Comparison of ENCODE assay signal across 21 mouse cellular contexts in the genomic region with DNA sequence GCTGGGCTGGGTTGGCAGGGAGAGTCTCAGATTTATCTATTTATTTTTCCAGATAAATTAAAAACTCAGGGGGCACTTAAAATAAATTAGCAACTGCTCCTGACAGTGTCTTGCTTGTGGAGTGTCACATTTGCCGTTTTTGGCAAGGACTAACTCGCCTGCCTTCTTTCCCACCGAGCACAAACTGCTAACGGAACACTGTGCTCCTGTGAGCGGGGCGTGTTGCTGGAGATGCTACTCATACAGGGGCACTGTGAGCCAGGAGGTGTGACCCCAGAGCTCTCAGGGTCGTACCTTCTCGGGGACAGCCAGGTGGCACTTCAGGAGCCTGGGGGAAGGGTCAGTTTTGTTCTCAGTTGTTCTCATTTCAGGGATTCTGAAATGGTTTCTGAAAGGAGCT.
DNase-seq lines count a peak whose midpoint lies in the region; ATAC-seq and TF ChIP-seq lines count a peak whose summit lies in the region.
"Had no signal": no experiment of that assay in that cellular context is flagged by ENCODE, and none has a peak within 500 bp of the region (broad histone marks: within the 10 kb centered on the region; RNA-seq: fewer than 3 reads in every experiment).

No protein-coding gene starts in this region.

- no peak; the same call in 1 of the 2 replicates for ATAC-seq in forebrain, embryonic 16.5 days
- ATAC-seq in forebrain, embryonic 13.5 days: no peak; the same call in 1 of the 2 replicates
- ATAC-seq: intestine, embryonic 16.5 days had no signal

- H3K9ac ChIP-seq in forebrain, embryonic 16.5 days (replicated peaks; ENCODE audit: low read depth, low read length): peak overlapping the region; percentile 42
- no peak overlapping the region for H3K9ac ChIP-seq in forebrain, embryonic 13.5 days
- H3K9ac ChIP-seq: hindbrain, embryonic 15.5 days; kidney, embryonic 15.5 days had no signal

- no peak for TF ChIP-seq CTCF in left cerebral cortex, adult 2 months (IDR thresholded peaks at IDR 0.05)
- no peak for TF ChIP-seq CTCF in brain, embryonic 14.5 days (IDR thresholded peaks at IDR 0.05; ENCODE audit: borderline replicate concordance, extremely low read depth, insufficient read depth, insufficient read length)

- no peak for DNase-seq in left cerebral cortex, adult 2 months (ENCODE audit: extremely low spot score in 1 of 2, low spot score in 2 of 2)
- DNase-seq in left cerebral cortex, postnatal 36 days (ENCODE audit: low spot score in 2 of 2): no peak
- DNase-seq in brain, embryonic 14.5 days (ENCODE audit: low read depth): peak; percentile 52
- peak; percentile 41 to 43 for DNase-seq in layer of hippocampus, postnatal 10 days (ENCODE audit: low spot score in 2 of 2)
- DNase-seq in lung, adult 18-20 months: no peak
- DNase-seq: adrenal gland, postnatal 25 days; cerebellum, adult 11 months; cerebellum, adult 9-11 months; gastrocnemius, postnatal 10 days; heart, postnatal 4 days; kidney, postnatal 36 days; lung, adult 2 months; lung, postnatal 14 days; midbrain, embryonic 14.5 days; right cerebral cortex, postnatal 25 days had no signal

- intact Hi-C loops in left cerebral cortex, adult 2 months (cut with DNase I): loop anchor here (10.0 kb wide), 1 partner anchor 172 kb away; no protein-coding TSS in a partner anchor
- intact Hi-C loops in left cerebral cortex, postnatal 36 days (cut with DNase I): loop anchor here (5.0 kb wide), 2 partner anchors 175 to 1700 kb away; a partner anchor contains a TSS

- peaks cover 20% of the 10 kb centered on the region for H3K4me1 ChIP-seq in forebrain, embryonic 16.5 days (replicated peaks; ENCODE audit: control insufficient read depth, insufficient read depth, low read length)
- H3K4me1 ChIP-seq in forebrain, embryonic 13.5 days: peaks cover 7% of the 10 kb centered on the region; the same call in 1 of the 2 replicates
- H3K4me1 ChIP-seq: heart, embryonic 10.5 days; hindbrain, embryonic 15.5 days; kidney, embryonic 15.5 days had no signal

- no peaks in the 10 kb centered on the region for H3K9me3 ChIP-seq in forebrain, embryonic 16.5 days (ENCODE audit: control insufficient read depth, low read length)
- H3K9me3 ChIP-seq in forebrain, embryonic 13.5 days (replicated peaks): no peaks in the 10 kb centered on the region
- H3K9me3 ChIP-seq: heart, embryonic 10.5 days; hindbrain, embryonic 15.5 days; kidney, embryonic 15.5 days had no signal

- H3K4me3 ChIP-seq in forebrain, embryonic 16.5 days (replicated peaks; ENCODE audit: low read length): no peak overlapping the region
- H3K4me3 ChIP-seq in forebrain, embryonic 13.5 days: no peak overlapping the region
- no peak overlapping the region for H3K4me3 ChIP-seq in left cerebral cortex, adult 2 months
- H3K4me3 ChIP-seq: heart, embryonic 10.5 days; hindbrain, embryonic 15.5 days; kidney, embryonic 15.5 days had no signal

- TF ChIP-seq POLR2A in brain, embryonic 14.5 days (IDR thresholded peaks at IDR 0.05; ENCODE audit: borderline replicate concordance, extremely low read depth, insufficient read depth, insufficient read length, poor library complexity, severe bottlenecking): no peak

- no peaks in the 10 kb centered on the region for H3K36me3 ChIP-seq in forebrain, embryonic 16.5 days (ENCODE audit: control insufficient read depth, insufficient read depth)
- no peaks in the 10 kb centered on the region for H3K36me3 ChIP-seq in forebrain, embryonic 13.5 days (ENCODE audit: poor library complexity, severe bottlenecking)
- H3K36me3 ChIP-seq: heart, embryonic 10.5 days; hindbrain, embryonic 15.5 days; kidney, embryonic 15.5 days had no signal

- no peaks in the 10 kb centered on the region for H3K27me3 ChIP-seq in forebrain, embryonic 16.5 days (replicated peaks; ENCODE audit: control insufficient read depth, insufficient read depth, low read length)
- H3K27me3 ChIP-seq in forebrain, embryonic 13.5 days: 0 out of 2 replicates have a peak, but pooled peaks cover 4% of the 10 kb centered on the region

- H3K4me2 ChIP-seq in forebrain, embryonic 16.5 days (ENCODE audit: low read length): no peak overlapping the region
- no peak overlapping the region for H3K4me2 ChIP-seq in forebrain, embryonic 13.5 days
- H3K4me2 ChIP-seq: hindbrain, embryonic 15.5 days; kidney, embryonic 15.5 days had no signal

- peak overlapping the region; percentile 74 for H3K27ac ChIP-seq in forebrain, embryonic 16.5 days (ENCODE audit: low read length)
- H3K27ac ChIP-seq in forebrain, embryonic 13.5 days: no peak overlapping the region
- peak overlapping the region; percentile 47; the same call in 1 of the 2 replicates for H3K27ac ChIP-seq in left cerebral cortex, adult 2 months
- H3K27ac ChIP-seq: heart, embryonic 10.5 days; hindbrain, embryonic 15.5 days; kidney, embryonic 15.5 days had no signal

- WGBS in forebrain, embryonic 16.5 days: 47% methylated on average over 8 of the region's 8 CpGs
- 68% methylated on average over 8 of the region's 8 CpGs for WGBS in forebrain, embryonic 13.5 days

Comparison
In these comparisons a context has a peak if more than half of its experiments do, and no peak if none do; other contexts are left out.
1. DNase-seq: peak in brain, embryonic 14.5 days (single experiment) and layer of hippocampus, postnatal 10 days (2 of 2); none in left cerebral cortex, adult 2 months (0 of 2), left cerebral cortex, postnatal 36 days (0 of 2) and lung, adult 18-20 months (0 of 2).